Mouse (Mus musculus) heart, adult 11 months (tissue): Measurements from ENCODE around the gene Zfp426.

Experiments used
- DNase-seq: peaks from one replicate; pipeline ENCODE4 v3.0.0; 2022

Zfp426 gene

DNA sequence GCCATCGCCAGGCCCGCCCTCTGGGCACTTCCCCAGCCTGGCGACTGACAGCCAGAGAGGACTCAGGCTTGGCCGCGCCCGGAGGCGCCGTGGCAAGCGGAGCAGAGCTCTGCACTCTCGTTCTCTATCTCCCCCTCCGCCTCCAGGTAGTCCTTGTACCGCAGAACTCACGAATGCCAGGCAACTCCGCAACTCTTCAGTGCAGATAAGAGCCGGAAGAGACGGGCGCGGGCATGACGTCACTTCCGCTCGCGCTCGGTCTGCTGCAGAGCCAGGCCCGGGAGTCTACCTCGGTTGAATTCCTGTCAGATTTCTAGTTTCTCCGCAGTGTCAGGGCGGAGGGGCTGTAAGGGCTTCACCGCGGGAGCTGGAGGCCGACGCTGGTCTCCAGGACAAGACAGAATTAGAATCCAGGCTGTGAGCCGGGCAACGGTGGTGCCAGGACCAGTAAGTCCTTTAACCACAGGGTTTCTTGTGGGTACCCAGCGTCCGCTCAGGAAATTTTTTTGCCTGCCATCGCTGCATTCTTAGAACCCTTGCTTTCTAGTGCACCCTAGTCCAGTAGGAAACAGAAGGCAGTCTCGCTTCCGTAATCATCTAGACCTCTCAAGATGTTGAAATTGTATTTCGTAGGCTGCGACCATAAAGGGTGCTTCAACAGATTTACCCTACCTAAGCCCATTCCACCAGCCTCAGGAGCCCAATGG, at the start of gene Zfp426:
Gene Zfp426 (minus strand): TSS at position 220 of the 707 bp plus-strand sequence.
- DNase-seq, result peak; percentile 99

DNA sequence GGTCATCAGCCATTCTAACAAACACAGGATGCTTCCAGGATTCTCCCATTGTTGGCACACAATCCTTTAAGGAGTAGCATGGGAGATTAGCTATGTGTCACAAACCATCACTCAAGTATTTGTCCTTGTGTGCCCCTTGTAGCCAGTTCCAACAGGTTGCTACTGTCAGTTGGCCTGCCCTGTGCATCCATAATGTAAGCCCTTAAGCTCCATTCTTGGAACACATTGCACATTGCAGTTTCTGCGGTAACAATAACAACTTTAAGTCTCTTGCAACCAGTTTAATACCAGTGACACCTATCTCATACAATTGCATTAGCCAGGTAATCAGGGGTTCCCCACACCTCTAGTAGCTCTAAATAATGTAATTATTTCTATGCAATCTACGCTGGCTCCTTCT, 44.1 kb upstream of the Zfp426 start:
- no peak for DNase-seq

DNA sequence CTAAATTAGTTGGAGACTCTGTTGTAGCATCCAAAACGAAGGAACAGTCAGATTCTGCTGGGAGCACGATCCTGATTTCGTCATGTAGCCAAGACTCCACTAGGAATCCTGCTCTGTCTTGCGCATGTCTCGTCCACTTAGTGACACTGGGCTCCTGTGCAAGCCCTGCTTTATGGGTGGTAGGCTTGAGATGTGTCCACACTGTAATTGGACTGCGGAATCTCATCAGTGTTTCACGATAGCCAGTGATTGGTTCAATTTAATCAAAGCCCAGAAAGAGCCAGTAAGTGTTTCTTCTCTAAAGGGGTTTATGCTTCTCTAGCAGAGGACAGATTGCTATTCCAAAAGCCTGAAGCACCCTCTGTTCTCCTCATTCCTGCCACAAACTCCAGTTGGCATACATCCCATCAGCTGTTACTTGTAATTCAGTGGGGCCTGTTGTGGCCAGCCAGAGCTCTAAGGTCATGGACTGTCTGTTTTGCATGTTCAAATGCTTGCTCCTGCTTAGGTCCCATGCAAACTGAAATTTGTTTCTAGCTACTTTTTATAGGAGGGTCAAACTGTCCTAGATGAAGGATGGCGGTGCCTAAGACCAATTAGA, 41.9 kb upstream of the Zfp426 start:
- DNase-seq, result no peak

DNA sequence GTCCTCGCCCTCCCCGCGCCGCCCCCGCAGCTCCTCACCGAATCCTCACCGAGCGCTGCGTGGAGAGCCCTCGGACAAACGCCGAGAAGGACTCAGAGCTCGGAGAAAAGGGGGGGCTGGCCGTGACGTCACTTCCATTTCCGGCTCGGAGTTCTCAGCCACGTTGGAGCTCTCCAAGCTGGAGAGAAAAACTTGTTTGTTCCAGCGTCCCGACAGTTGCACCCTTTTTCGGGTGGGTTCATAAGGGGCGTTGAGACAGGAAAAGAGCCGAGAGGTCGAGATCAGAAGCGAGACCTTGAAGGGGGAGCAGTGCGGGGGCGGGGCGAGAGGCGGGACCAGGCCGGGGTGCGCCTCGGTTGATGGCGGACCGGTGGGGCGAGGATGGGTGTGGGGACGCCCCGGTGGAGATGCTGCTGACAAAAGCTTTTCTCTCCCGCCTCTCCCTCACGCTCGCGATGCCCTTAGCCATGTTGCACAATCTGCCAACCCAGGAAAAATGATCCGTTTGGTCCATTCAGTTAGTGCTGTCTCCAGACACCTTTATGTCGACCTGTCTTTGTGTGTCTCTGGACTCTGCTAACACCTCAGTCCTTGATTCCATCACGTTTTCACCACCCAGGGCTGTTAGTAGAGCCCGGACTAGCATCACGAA, 28.9 kb upstream of the Zfp426 start, which contains the start of gene Zfp266:
Gene Zfp266 (minus strand): TSS at position 112 of the 652 bp plus-strand sequence.
- peak; percentile 99 for DNase-seq

- DNase-seq, result no peak
Measured at GRCm38 (mm10) chr9:20520531-20521210, 28.1 kb upstream of the Zfp426 start.

DNA sequence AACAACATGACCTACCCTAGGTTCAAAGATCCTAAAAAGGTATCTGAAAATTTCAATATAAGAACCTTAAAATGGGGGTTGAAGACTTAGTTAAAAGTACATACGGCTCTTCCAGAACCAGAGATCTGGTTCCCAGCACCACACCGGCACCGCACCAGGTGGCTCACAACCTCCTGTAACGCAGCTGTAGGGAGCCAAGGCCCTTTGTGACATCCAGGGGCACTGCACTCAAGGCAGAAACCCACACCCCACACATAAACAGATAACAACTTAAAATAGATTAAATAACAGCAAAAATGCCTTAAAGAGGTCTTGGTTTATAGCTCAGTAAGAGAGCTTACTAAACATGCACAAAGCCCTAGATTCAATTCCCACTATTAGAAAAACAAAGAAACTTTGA, 27.4 kb upstream of the Zfp426 start:
- no peak for DNase-seq

GRCm38 (mm10) chr9:20518708-20519107, 26.2 kb upstream of the Zfp426 start:
- DNase-seq, result no peak

DNA sequence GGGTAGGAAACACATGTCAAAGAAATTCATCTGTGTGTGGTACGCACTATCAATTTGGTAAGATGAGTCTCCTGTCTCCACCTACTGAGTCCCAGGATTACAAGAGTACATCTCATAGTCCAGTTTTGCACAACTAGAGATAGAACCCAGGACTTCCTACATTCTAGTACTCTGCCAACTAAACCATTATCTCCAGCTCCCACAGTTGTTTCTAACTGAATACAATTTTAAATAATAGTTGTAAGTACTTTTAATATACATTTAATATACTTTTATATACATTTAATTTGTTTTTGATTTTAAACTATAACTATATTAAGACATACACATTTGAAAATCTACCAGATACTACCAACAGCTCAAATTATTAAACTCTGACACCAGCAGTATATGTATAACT, 25.2 kb upstream of the Zfp426 start:
- no peak for DNase-seq

DNA sequence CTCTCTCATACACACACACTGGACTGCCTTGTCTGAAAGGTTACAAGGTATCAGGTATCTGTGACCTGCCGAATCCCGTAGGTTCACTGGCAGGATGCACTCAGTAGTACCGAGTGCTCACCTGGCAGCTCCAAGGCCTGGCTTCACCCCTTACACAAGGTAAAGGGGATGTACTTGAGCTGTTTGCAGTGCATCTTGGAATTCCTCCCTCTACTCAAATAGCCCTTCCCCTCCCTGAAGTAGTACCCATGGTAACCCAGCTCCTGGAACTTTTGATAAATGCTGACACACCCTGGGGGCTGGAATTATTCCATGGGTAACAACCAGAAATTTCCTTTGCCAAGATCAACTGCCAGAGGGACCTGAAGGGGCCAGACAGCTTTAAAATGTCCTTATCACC, 21.5 kb upstream of the Zfp426 start:
- DNase-seq, result peak; percentile 77

- DNase-seq, result peak; percentile 87
Measured at GRCm38 (mm10) chr9:20512714-20513113, 20.2 kb upstream of the Zfp426 start.

DNA sequence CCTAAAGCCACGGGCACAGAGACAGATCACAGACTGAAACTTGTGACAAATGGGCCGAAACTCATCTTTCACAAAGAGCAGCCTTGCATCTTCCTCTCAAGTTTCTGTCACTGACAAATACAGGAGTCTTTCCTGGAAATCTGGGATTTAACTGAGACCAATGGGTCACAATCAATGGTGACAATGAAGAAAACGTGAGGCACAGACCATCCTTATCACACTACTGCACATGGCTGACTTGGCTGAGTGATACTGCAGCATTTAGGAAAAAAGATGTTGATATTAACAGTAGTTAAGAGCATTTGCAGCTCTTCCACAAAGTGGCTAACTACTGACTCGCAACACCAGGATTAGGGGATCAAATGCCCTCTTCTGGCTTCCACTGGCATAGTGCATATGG, 19.1 kb upstream of the Zfp426 start:
- DNase-seq, result no peak

- DNase-seq, result peak; percentile 9
Measured at GRCm38 (mm10) chr9:20510346-20510745, 17.8 kb upstream of the Zfp426 start.

DNA sequence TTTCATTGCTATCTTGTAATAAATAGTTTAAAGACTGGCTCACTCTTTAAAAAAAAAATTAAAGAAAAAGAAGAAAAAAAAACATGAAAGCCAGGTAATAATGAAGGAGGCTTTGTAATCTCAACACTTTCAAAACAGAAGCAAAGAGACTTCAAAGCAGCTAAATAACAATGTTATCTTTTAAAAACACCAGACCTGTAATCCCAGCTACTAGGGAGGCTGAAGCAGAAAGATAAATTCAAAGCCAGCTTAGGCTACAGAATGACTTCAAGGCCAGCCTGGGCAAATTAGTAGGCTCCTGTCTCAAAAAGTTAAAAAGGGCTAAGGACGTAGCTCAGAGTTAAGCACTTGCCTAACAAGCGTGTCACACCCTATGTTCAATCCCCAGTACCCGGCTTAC, 17.1 kb upstream of the Zfp426 start:
- DNase-seq, result no peak

DNA sequence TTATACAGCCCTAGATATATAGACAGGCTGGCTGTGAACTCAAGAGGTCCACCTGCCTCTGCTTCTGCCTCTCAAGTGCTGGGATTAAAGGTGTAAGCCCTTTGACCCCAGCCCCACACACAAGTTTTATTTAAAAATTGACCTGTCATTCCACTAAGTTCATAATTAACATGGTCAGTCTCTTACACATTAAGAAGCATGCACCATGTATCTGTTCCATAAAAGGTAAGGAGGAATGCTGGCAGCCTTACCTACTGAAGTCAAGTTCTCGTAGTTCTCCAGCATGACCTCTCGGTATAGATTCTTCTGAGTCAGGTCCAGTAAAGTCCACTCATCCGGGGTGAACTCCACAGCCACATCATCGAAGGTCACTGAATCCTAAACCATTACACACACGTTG, 12.3 kb upstream of the Zfp426 start:
- no peak for DNase-seq

- no peak for DNase-seq
Measured at GRCm38 (mm10) chr9:20493281-20493680, 735 bp upstream of the Zfp426 start.

GRCm38 (mm10) chr9:20491858-20492526, 554 bp downstream of the Zfp426 start:
- DNase-seq, result no peak

- DNase-seq, result no peak
Measured at GRCm38 (mm10) chr9:20489536-20489935, 3.0 kb downstream of the Zfp426 start.

GRCm38 (mm10) chr9:20479396-20479795, 13.2 kb downstream of the Zfp426 start:
- no peak for DNase-seq

GRCm38 (mm10) chr9:20476632-20477031, 15.9 kb downstream of the Zfp426 start:
- DNase-seq, result no peak

GRCm38 (mm10) chr9:20466761-20467442, 25.6 kb downstream of the Zfp426 start:
- DNase-seq, result no peak

GRCm38 (mm10) chr9:20459377-20460317, 32.9 kb downstream of the Zfp426 start, which contains the start of gene Zfp26:
Gene Zfp26, minus strand, starts transcription at chr9:20460162.
- DNase-seq, result peak; percentile 97
